Mouse (Mus musculus) embryonic facial prominence, embryonic 13.5 days (tissue): Measurements from ENCODE around the gene Il1b. TPM values are rescaled to one million over a fixed set of nuclear protein-coding genes. Genes with fewer than 3 reads are reported as not detected.

ENCODE experiments used
- ATAC-seq: fragments of 200-750 bp; cut with Nextera tagmentation; 2 replicates; pipeline ENCODE4 v1.8.0; 2017; ENCODE audit warnings: low read depth; ENCODE audit not compliant: insufficient number of reproducible peaks, insufficient read depth, low FRiP score, low TSS enrichment
- H3K27ac ChIP-seq: fragments of 300-500 bp; sonication (generic); 2 replicates; pipeline ENCODE4 v1.5.1; 2015; ENCODE audit warnings: moderate library complexity, mild to moderate bottlenecking, inconsistent platforms
- H3K27me3 ChIP-seq: fragments of 300-500 bp; sonication (generic); 2 replicates; pipeline ENCODE4 v1.6.1; 2015; ENCODE audit warnings: mild to moderate bottlenecking, inconsistent platforms
- H3K36me3 ChIP-seq: fragments of 300-500 bp; sonication (generic); 2 replicates; pipeline ENCODE4 v1.6.1; 2015; ENCODE audit warnings: mild to moderate bottlenecking, inconsistent platforms
- H3K4me1 ChIP-seq: fragments of 300-500 bp; sonication (generic); 2 replicates; pipeline ENCODE4 v1.6.1; 2015; ENCODE audit warnings: inconsistent platforms
- H3K4me2 ChIP-seq: fragments of 300-500 bp; sonication (generic); 2 replicates; pipeline ENCODE4 v1.6.1; 2015; ENCODE audit warnings: moderate library complexity, mild to moderate bottlenecking, inconsistent platforms
- H3K4me3 ChIP-seq: fragments of 300-500 bp; sonication (generic); 2 replicates; pipeline ENCODE4 v1.5.1; 2015; ENCODE audit warnings: mild to moderate bottlenecking, inconsistent platforms
- H3K9ac ChIP-seq: fragments of 300-500 bp; sonication (generic); 2 replicates; pipeline ENCODE4 v1.6.1; 2015; ENCODE audit warnings: mild to moderate bottlenecking, inconsistent platforms
- H3K9me3 ChIP-seq: fragments of 300-500 bp; sonication (generic); 2 replicates; pipeline ENCODE4 v1.6.1; 2016; ENCODE audit warnings: inconsistent platforms
- WGBS: fragments of 180-500 bp; shearing (Covaris S2); methylation state at CpG from one replicate; pipeline ENCODE4 v1.1.7; 2015; ENCODE audit warnings: mixed read lengths; 5-methylcytosine and 5-hydroxymethylcytosine counted together
- polyA plus RNA-seq: library from polyadenylated mRNA; unstranded; fragments of >200 nt; fragmentation: Nextera tagmentation; extraction: Ambion mirVana; gene quantifications from 2 replicates; pipeline ENCODE4 v1.2.1, GENCODE M21; 2015

The Il1b gene
- polyA plus RNA-seq, 1 experiment from 2014 or later, result 0.15 TPM

DNA sequence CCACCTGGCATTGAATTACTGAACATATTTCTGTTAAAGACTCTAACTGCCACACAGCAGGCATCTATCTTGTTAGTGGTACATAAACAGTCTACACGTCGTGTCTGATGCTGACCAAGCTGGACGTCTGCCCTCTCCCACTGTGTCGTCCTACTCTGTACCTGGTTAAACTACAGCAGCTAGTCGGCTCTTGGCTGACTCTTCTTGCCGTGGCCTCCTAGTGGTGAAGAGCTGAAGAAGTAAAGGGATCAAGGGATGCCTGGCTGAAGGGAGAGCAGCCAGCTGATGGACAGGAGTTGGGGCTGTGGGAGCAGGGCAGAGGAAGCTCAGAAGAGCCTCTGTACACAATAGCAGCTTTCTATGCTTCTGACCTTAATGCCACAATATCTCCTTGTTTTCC, 22.6 kb upstream of the Il1b start:
- no peaks in the 10 kb centered on the region for H3K9me3 ChIP-seq
- no peaks in the 10 kb centered on the region for H3K36me3 ChIP-seq
- ATAC-seq, result no peak
- H3K27me3 ChIP-seq, result no peaks in the 10 kb centered on the region
- no peak overlapping the region for H3K4me3 ChIP-seq
- H3K4me1 ChIP-seq, result no peaks in the 10 kb centered on the region
- no peak overlapping the region for H3K9ac ChIP-seq
- H3K27ac ChIP-seq, result no peak overlapping the region
- WGBS, result 26% methylated on average over 6 of the region's 6 CpGs
- H3K4me2 ChIP-seq, result no peak overlapping the region

- H3K4me3 ChIP-seq, result no peak overlapping the region
- ATAC-seq, result no peak
- H3K9me3 ChIP-seq, result no peaks in the 10 kb centered on the region
- no peak overlapping the region for H3K9ac ChIP-seq
- H3K4me2 ChIP-seq, result no peak overlapping the region
- no peaks in the 10 kb centered on the region for H3K4me1 ChIP-seq
- H3K27ac ChIP-seq, result no peak overlapping the region
- WGBS, result 86% methylated on average over 5 of the region's 5 CpGs
- no peaks in the 10 kb centered on the region for H3K27me3 ChIP-seq
- H3K36me3 ChIP-seq, result no peaks in the 10 kb centered on the region
Measured at GRCm38 (mm10) chr2:129390161-129390560, 19.2 kb upstream of the Il1b start.

- H3K9me3 ChIP-seq, result no peaks in the 10 kb centered on the region
- no peaks in the 10 kb centered on the region for H3K36me3 ChIP-seq
- H3K4me2 ChIP-seq, result no peak overlapping the region
- H3K4me1 ChIP-seq, result no peaks in the 10 kb centered on the region
- H3K9ac ChIP-seq, result no peak overlapping the region
- no peaks in the 10 kb centered on the region for H3K27me3 ChIP-seq
- no peak overlapping the region for H3K27ac ChIP-seq
- no peak overlapping the region for H3K4me3 ChIP-seq
- no peak for ATAC-seq
- 62% methylated on average over 2 of the region's 2 CpGs for WGBS
Measured at GRCm38 (mm10) chr2:129389323-129389722, 18.4 kb upstream of the Il1b start.

DNA sequence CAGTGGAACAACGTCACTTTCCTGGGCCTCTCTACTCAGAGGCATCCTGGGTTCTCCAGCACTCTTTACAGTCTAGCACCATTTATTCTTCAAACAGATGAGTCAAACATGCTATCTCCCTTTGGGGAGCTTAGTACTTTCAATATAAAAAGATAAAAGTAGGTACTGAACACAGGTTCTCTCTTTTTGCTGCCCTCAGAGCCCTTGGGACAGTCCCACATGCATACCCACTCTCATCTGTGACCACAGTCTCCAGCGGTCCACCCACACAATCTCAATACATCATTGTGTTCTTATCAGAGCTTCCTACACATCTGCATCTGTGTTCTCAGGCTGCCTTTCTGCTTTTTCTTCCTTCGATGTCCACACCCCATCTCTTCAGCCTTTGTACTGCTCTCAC, 14.4 kb upstream of the Il1b start:
- H3K27me3 ChIP-seq, result no peaks in the 10 kb centered on the region
- no peak overlapping the region for H3K4me2 ChIP-seq
- no peak overlapping the region for H3K4me3 ChIP-seq
- no peak for ATAC-seq
- H3K27ac ChIP-seq, result no peak overlapping the region
- no peaks in the 10 kb centered on the region for H3K4me1 ChIP-seq
- no peaks in the 10 kb centered on the region for H3K36me3 ChIP-seq
- 84% methylated on average over 3 of the region's 3 CpGs for WGBS
- H3K9me3 ChIP-seq, result no peaks in the 10 kb centered on the region
- no peak overlapping the region for H3K9ac ChIP-seq

GRCm38 (mm10) chr2:129384272-129384660, 13.3 kb upstream of the Il1b start:
- H3K4me3 ChIP-seq, result no peak overlapping the region
- H3K9me3 ChIP-seq, result no peaks in the 10 kb centered on the region
- WGBS, result 84% methylated on average over 8 of the region's 8 CpGs
- H3K4me2 ChIP-seq, result no peak overlapping the region
- H3K27me3 ChIP-seq, result no peaks in the 10 kb centered on the region
- H3K27ac ChIP-seq, result no peak overlapping the region
- no peaks in the 10 kb centered on the region for H3K36me3 ChIP-seq
- H3K9ac ChIP-seq, result no peak overlapping the region
- no peaks in the 10 kb centered on the region for H3K4me1 ChIP-seq
- no peak for ATAC-seq

DNA sequence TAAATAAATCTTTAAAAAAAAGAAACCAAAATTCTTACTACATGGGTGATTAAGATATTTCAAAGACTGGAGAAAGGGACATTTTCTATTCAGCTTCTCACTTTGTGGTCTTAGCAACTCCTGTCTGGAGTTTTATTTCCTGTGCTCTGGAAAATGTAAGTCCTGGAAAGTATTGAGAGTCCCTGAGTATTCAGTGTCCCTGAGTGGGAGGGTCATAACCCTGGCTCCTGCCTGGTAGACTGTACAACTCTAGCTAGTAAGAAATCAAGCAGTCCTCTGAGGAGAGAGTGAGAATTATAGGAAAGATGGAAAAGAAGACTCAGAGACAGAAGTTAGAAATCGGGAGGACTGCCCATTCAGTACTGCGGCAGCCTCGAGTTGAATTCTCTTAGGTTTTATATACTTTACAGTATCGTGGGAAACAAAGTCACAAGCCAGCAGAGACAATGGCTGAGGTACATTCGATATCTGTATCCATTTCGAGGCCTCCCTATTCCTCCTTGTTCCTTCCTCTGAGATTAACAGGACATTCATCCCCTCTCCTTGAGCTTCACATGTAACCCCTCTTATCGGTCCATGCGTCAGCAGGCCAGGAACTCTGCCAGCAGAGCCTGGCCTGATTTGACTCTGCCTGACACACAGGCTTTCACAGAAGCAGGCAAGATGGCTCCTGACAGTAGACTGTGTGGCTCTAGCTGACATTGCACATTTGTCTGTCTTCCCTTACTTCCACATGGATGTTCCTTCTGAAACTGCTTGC, 12.8 kb upstream of the Il1b start:
- no peak for ATAC-seq
- WGBS, result 90% methylated on average over 8 of the region's 8 CpGs

GRCm38 (mm10) chr2:129380746-129381474, 10.0 kb upstream of the Il1b start:
- H3K9me3 ChIP-seq, result no peaks in the 10 kb centered on the region
- no peak for ATAC-seq
- no peaks in the 10 kb centered on the region for H3K27me3 ChIP-seq
- H3K4me2 ChIP-seq, result no peak overlapping the region
- H3K9ac ChIP-seq, result no peak overlapping the region
- H3K36me3 ChIP-seq, result no peaks in the 10 kb centered on the region
- H3K4me1 ChIP-seq, result no peaks in the 10 kb centered on the region
- 86% methylated on average over 5 of the region's 5 CpGs for WGBS
- no peak overlapping the region for H3K27ac ChIP-seq
- no peak overlapping the region for H3K4me3 ChIP-seq

More for the DNA sequence above, 12.8 kb upstream of the Il1b start:
- H3K4me2 ChIP-seq, result no peak overlapping the region
- H3K4me3 ChIP-seq, result no peak overlapping the region
- H3K27me3 ChIP-seq, result no peaks in the 10 kb centered on the region
- no peaks in the 10 kb centered on the region for H3K4me1 ChIP-seq
- no peaks in the 10 kb centered on the region for H3K9me3 ChIP-seq
- no peaks in the 10 kb centered on the region for H3K36me3 ChIP-seq
- no peak overlapping the region for H3K9ac ChIP-seq
- no peak overlapping the region for H3K27ac ChIP-seq

DNA sequence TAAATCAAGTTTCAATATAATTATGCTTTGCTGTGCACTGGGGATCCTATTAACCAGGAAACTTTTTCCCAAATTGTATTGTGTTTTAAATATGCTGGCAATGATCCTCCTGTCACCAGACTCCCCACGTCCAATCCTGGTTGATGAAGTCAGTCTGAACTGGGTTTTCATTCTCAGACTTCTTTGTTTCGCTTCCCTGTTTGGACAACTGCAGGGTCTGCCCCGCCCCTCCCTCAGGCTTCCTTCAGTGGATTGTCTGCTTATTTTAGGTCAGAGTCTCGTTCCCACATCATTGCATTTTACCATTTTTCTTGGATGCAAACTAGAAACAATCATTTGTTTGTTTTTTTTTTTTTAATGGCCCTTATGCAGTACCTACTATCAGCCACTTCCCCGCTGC, 9.3 kb upstream of the Il1b start:
- no peak for ATAC-seq
- Histone ChIP-seq H3K27me3 (no peaks in the 10 kb centered on the region), H3K9me3 (no peaks in the 10 kb centered on the region), H3K9ac (no peak overlapping the region), H3K4me1 (no peaks in the 10 kb centered on the region), H3K4me2 (no peak overlapping the region), H3K27ac (no peak overlapping the region), H3K36me3 (no peaks in the 10 kb centered on the region), H3K4me3 (no peak overlapping the region)
- 65% methylated on average over 5 of the region's 5 CpGs for WGBS

GRCm38 (mm10) chr2:129373307-129373706, 2.4 kb upstream of the Il1b start:
- no peak overlapping the region for H3K27ac ChIP-seq
- whole genome bisulfite sequencing, result 89% methylated on average over 4 of the region's 4 CpGs
- H3K4me3 ChIP-seq, result no peak overlapping the region
- H3K9ac ChIP-seq, result no peak overlapping the region
- H3K36me3 ChIP-seq, result no peaks in the 10 kb centered on the region
- H3K9me3 ChIP-seq, result no peaks in the 10 kb centered on the region
- H3K4me1 ChIP-seq, result no peaks in the 10 kb centered on the region
- no peaks in the 10 kb centered on the region for H3K27me3 ChIP-seq
- ATAC-seq, result no peak
- no peak overlapping the region for H3K4me2 ChIP-seq

GRCm38 (mm10) chr2:129369615-129370014, 1.3 kb downstream of the Il1b start:
- no peaks in the 10 kb centered on the region for H3K27me3 ChIP-seq
- no peak overlapping the region for H3K4me3 ChIP-seq
- no peak for ATAC-seq
- no peaks in the 10 kb centered on the region for H3K4me1 ChIP-seq
- H3K9ac ChIP-seq, result no peak overlapping the region
- no peak overlapping the region for H3K4me2 ChIP-seq
- no peak overlapping the region for H3K27ac ChIP-seq
- 75% methylated on average over 3 of the region's 3 CpGs for WGBS
- no peaks in the 10 kb centered on the region for H3K9me3 ChIP-seq
- H3K36me3 ChIP-seq, result no peaks in the 10 kb centered on the region

DNA sequence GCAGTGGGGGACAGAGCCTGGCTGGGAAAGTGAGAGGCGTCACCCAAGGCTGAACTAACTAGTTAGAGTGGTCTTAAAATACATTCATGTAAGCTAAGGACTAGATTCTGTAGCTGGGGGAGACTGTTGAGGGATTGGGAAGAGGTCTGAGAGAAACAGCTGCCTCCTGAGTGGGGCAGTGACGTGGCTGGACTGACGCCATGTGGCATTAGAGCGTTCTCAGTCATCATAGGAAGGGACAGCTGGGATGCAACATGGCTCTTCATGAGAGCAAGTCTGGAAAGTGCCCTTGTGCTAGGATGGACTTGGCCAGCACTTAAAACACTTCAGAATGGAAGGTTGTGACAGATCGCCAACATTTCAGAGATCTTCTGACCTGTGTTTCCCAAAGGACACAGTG, 2.1 kb downstream of the Il1b start:
- no peak overlapping the region for H3K4me3 ChIP-seq
- H3K36me3 ChIP-seq, result no peaks in the 10 kb centered on the region
- H3K4me1 ChIP-seq, result no peaks in the 10 kb centered on the region
- H3K4me2 ChIP-seq, result no peak overlapping the region
- no peak overlapping the region for H3K27ac ChIP-seq
- H3K27me3 ChIP-seq, result no peaks in the 10 kb centered on the region
- WGBS, result 88% methylated on average over 5 of the region's 5 CpGs
- H3K9me3 ChIP-seq, result no peaks in the 10 kb centered on the region
- H3K9ac ChIP-seq, result no peak overlapping the region
- no peak for ATAC-seq

- WGBS, result 73% methylated on average over 2 of the region's 2 CpGs
- H3K9ac ChIP-seq, result no peak overlapping the region
- no peaks in the 10 kb centered on the region for H3K4me1 ChIP-seq
Measured at GRCm38 (mm10) chr2:129368106-129368505, 2.8 kb downstream of the Il1b start.

More at GRCm38 (mm10) chr2:129368106-129368505, 2.8 kb downstream of the Il1b start:
- Histone ChIP-seq H3K4me2 (no peak overlapping the region), H3K27me3 (no peaks in the 10 kb centered on the region), H3K4me3 (no peak overlapping the region), H3K36me3 (no peaks in the 10 kb centered on the region), H3K27ac (no peak overlapping the region), H3K9me3 (no peaks in the 10 kb centered on the region)
- no peak for ATAC-seq
